ENCODE assay signal across 19 mouse cellular contexts in the genomic region with DNA sequence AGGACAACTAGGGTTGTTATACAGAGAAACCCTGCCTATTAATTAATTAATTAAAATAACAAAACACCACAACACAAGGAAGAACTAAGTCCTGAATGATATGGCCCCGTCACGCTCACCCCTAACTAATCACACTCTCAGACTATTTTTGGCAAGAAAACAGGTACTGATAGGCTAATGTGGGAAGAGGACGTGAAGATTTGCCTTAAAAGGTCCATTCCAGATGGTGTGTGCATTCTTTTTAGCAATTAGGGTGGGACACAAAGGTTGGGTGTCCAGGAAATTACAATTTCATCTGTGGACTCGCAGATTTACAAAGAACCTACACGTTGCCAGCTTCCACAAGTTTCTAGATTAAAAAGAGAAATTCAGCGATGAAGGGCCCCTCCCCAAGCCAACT.
"Had no signal": no experiment of that assay in that cellular context is flagged by ENCODE, and none has a peak within 500 bp of the region (broad histone marks: within the 10 kb centered on the region; RNA-seq: fewer than 3 reads in every experiment).

No protein-coding gene starts in this region.

- H3K4me2 ChIP-seq: limb, embryonic 12.5 days; limb, embryonic 15.5 days; liver, embryonic 12.5 days; liver, embryonic 15.5 days; midbrain, embryonic 13.5 days; neural tube, embryonic 13.5 days had no signal

- H3K36me3 ChIP-seq: limb, embryonic 12.5 days; limb, embryonic 15.5 days; liver, embryonic 12.5 days; liver, embryonic 15.5 days; midbrain, embryonic 10.5 days; midbrain, embryonic 13.5 days; neural tube, embryonic 13.5 days had no signal

- H3K9ac ChIP-seq: limb, embryonic 12.5 days; limb, embryonic 15.5 days; liver, embryonic 12.5 days; liver, embryonic 15.5 days; midbrain, embryonic 13.5 days; neural tube, embryonic 13.5 days had no signal

- H3K27me3 ChIP-seq: limb, embryonic 12.5 days; limb, embryonic 15.5 days; liver, embryonic 15.5 days; megakaryocyte, embryonic 14.5 days; midbrain, embryonic 13.5 days; neural tube, embryonic 13.5 days had no signal

- H3K27ac ChIP-seq: limb, embryonic 15.5 days; liver, embryonic 12.5 days; midbrain, embryonic 10.5 days; midbrain, embryonic 13.5 days; neural tube, embryonic 13.5 days had no signal

- H3K4me1 ChIP-seq: midbrain, embryonic 13.5 days; neural tube, embryonic 13.5 days had no signal

- H3K9me3 ChIP-seq: limb, embryonic 12.5 days; limb, embryonic 15.5 days; liver, embryonic 12.5 days; liver, embryonic 15.5 days; megakaryocyte, embryonic 14.5 days; midbrain, embryonic 10.5 days; midbrain, embryonic 13.5 days; neural tube, embryonic 13.5 days had no signal

- ATAC-seq: liver, embryonic 12.5 days; midbrain, embryonic 13.5 days; midbrain, embryonic 16.5 days had no signal

- DNase-seq: kidney, adult 8-10 months; kidney, postnatal 10 days; left cerebral cortex, postnatal 4 days; lung, adult 2 months; retina, postnatal 1 day; right cerebral cortex, postnatal 25 days; thymus, adult 2 months; thymus, postnatal 14 days; thymus, postnatal 4 days had no signal

- H3K4me3 ChIP-seq: limb, embryonic 12.5 days; limb, embryonic 15.5 days; liver, embryonic 12.5 days; liver, embryonic 15.5 days; megakaryocyte, embryonic 14.5 days; midbrain, embryonic 10.5 days; midbrain, embryonic 13.5 days; myocyte; neural tube, embryonic 13.5 days had no signal
